Mouse (Mus musculus) lung, postnatal 0 days (tissue): ENCODE measurements around the gene Med24. TPM values are rescaled to one million over a fixed set of nuclear protein-coding genes. Genes with fewer than 3 reads are reported as not detected.

Experiments
- ATAC-seq: fragments of 200-750 bp; cut with Nextera tagmentation; 2 replicates; pipeline ENCODE4 v1.8.0; 2017; ENCODE audit warnings: moderate library complexity
- DNase-seq: peaks from one replicate; pipeline ENCODE4 v3.0.0-alpha.2; 2016; ENCODE audit warnings: low spot score
- H3K27ac ChIP-seq: fragments of 300-500 bp; sonication (generic); 2 replicates; pipeline ENCODE4 v1.5.1; 2014; ENCODE audit warnings: antibody characterized with exemption, mild to moderate bottlenecking, low read length, mixed read lengths
- H3K27me3 ChIP-seq: fragments of 300-500 bp; sonication (generic); replicated peaks from 2 replicates; pipeline ENCODE4 v1.6.1; 2014; ENCODE audit warnings: low read length, mixed read lengths; ENCODE audit not compliant: insufficient read depth
- H3K36me3 ChIP-seq: fragments of 300-500 bp; sonication (generic); 2 replicates; pipeline ENCODE4 v1.6.1; 2014; ENCODE audit warnings: low read length, mixed read lengths; ENCODE audit not compliant: insufficient read depth
- H3K4me1 ChIP-seq: fragments of 300-500 bp; sonication (generic); 2 replicates; pipeline ENCODE4 v1.6.1; 2014; ENCODE audit warnings: antibody characterized with exemption, low read depth, low read length, mixed read lengths; ENCODE audit not compliant: insufficient read depth
- H3K4me2 ChIP-seq: fragments of 300-500 bp; sonication (generic); replicated peaks from 2 replicates; pipeline ENCODE4 v1.6.1; 2014; ENCODE audit warnings: low read depth, mild to moderate bottlenecking, low read length, moderate library complexity, mixed read lengths
- H3K4me3 ChIP-seq: fragments of 300-500 bp; sonication (generic); 2 replicates; pipeline ENCODE4 v1.5.1; 2014; ENCODE audit warnings: low read depth, low read length
- H3K9ac ChIP-seq: fragments of 300-500 bp; sonication (generic); replicated peaks from 2 replicates; pipeline ENCODE4 v1.6.1; 2014; ENCODE audit warnings: low read depth, mild to moderate bottlenecking
- H3K9me3 ChIP-seq: fragments of 300-500 bp; sonication (generic); 2 replicates; pipeline ENCODE4 v1.6.1; 2016; ENCODE audit warnings: low read length, mixed read lengths
- CTCF ChIP-seq: IDR thresholded peaks from 2 replicates; pipeline ENCODE4 v1.5.1; 2016; ENCODE audit warnings: antibody characterized with exemption, mild to moderate bottlenecking
- EP300 ChIP-seq: IDR thresholded peaks from 2 replicates; pipeline ENCODE4 v1.6.1; 2016; ENCODE audit warnings: antibody characterized with exemption, mild to moderate bottlenecking, control low read depth
- WGBS: fragments of 180-500 bp; shearing (Covaris S2); extraction: QIAGEN DNeasy Blood & Tissue Kit; methylation state at CpG from one replicate; pipeline ENCODE4 v1.1.7; 2014; 5-methylcytosine and 5-hydroxymethylcytosine counted together
- polyA plus RNA-seq: library from polyadenylated mRNA; unstranded; fragments of >200 nt; fragmentation: Nextera tagmentation; extraction: Ambion mirVana; gene quantifications from 2 replicates; pipeline ENCODE4 v1.2.1, GENCODE M21; 2015

The Med24 gene
- polyA plus RNA-seq, 1 experiment from 2014 or later, result 20.6 TPM

DNA sequence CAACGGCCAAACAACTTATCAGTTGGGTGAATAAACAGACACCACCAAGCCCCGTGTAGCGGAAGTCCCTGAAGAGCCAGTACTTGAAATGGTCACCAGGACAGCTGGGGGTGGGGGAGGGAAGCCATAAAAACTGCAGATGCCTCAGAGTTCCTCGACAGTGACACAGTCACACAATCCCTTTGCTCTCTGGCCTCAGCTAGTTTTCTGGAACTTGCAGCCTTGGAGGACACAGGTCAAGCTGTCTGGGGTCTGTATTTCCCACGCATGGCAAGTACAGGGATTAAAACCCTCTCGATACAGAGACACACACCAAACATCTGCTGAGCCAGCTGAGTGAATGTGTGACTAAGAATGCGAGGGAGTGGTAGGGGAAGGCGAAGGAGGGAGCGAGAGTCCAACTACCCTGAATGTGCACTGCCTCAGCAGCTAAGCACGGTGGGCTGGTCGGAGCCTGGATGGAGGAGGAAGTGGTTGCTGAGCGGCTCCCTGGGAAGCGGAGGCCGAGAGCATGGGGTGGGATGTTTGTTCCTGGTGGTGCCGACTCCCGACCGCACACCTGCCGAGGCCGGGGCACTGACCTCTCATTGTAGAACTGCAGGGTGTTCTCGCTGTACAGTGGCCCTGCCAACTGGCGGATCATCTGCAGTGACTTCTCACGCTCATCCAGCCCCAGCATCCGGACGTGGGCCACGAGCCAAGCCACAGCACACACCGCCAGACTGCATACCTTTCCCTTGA is 20.1 kb downstream of the Med24 start:
- TF ChIP-seq EP300, result no peak
- no peak for TF ChIP-seq CTCF
- no peaks in the 10 kb centered on the region for H3K36me3 ChIP-seq
- peaks cover 18% of the 10 kb centered on the region for H3K4me1 ChIP-seq
- 36% methylated on average over 25 of the region's 26 CpGs for WGBS
- H3K27me3 ChIP-seq, result no peaks in the 10 kb centered on the region
- ATAC-seq (peak; percentile 25), DNase-seq (peak; percentile 77)
- H3K4me3 ChIP-seq, result no peak overlapping the region
- H3K9ac ChIP-seq, result no peak overlapping the region
- peak overlapping the region; percentile 30 for H3K4me2 ChIP-seq
- H3K27ac ChIP-seq, result peak overlapping the region; percentile 83
- H3K9me3 ChIP-seq, result no peaks in the 10 kb centered on the region

GRCm38 (mm10) chr11:98708282-98708956 is 20.8 kb downstream of the Med24 start:
- peak; percentile 78 for ATAC-seq
- H3K4me1 ChIP-seq, result peaks cover 18% of the 10 kb centered on the region
- H3K9me3 ChIP-seq, result no peaks in the 10 kb centered on the region
- 23% methylated on average over 19 of the region's 19 CpGs for WGBS
- peak; percentile 98 for DNase-seq
- H3K27ac ChIP-seq, result peak overlapping the region; percentile 89
- no peak overlapping the region for H3K4me3 ChIP-seq
- no peaks in the 10 kb centered on the region for H3K36me3 ChIP-seq
- peak overlapping the region; percentile 30 for H3K4me2 ChIP-seq
- H3K27me3 ChIP-seq, result no peaks in the 10 kb centered on the region
- H3K9ac ChIP-seq, result no peak overlapping the region
- TF ChIP-seq EP300, result peak; percentile 70
- no peak for TF ChIP-seq CTCF

DNA sequence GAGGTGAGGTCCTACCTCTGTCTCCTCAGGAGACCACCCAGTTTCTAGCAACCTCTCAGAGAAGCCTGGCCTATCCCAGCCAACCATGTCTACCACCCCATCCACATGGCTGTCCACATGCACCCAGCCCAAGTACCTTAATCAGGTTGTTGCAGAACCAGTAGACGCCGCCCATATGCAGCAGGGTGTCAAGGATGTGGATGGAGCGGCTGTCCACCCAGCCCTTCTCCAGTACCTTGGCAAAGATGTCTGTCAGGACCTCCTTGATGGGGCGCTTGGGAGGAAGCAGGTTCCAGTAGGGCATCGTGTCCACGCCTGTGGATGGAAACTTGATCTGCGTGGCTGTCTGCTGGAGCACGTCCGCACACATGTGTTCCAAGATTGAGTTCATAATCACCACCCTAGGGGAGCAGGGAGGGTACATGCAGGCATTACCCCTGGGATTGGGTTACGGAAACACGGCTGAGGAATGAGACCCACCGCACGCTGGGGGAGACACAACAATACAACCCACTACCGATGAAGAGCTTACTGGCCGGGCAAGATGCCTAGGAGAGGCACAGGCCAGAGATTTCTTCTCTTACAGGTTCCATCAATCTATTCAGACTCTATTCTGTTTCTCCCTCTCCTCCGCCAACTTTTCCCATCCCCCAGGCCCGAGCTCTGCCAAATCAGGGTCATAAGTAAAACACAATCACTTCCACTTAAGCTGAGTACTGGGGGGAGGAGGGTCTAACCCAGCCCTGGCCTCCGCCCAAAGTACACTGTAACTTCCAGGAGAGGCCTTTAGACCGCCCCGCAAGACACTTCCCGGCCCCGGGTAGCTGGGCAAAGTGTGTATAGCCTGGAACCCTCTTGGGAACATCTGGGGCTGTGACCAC is 21.6 kb downstream of the Med24 start:
- WGBS, result 45% methylated on average over 22 of the region's 22 CpGs
- no peaks in the 10 kb centered on the region for H3K9me3 ChIP-seq
- no peak overlapping the region for H3K9ac ChIP-seq
- no peaks in the 10 kb centered on the region for H3K36me3 ChIP-seq
- peaks cover 18% of the 10 kb centered on the region for H3K4me1 ChIP-seq
- no peak for TF ChIP-seq CTCF
- peak; percentile 37; the same call in 1 of the 2 replicates for TF ChIP-seq EP300
- DNase-seq (peak; percentile 83), ATAC-seq (peak; percentile 66)
- peak overlapping the region; percentile 30 for H3K4me2 ChIP-seq
- no peak overlapping the region for H3K4me3 ChIP-seq
- peak overlapping the region; percentile 89 for H3K27ac ChIP-seq
- H3K27me3 ChIP-seq, result no peaks in the 10 kb centered on the region

- Histone ChIP-seq H3K27ac (no peak overlapping the region), H3K9ac (no peak overlapping the region), H3K4me2 (no peak overlapping the region), H3K27me3 (no peaks in the 10 kb centered on the region), H3K4me1 (peaks cover 16% of the 10 kb centered on the region), H3K36me3 (no peaks in the 10 kb centered on the region), H3K4me3 (no peak overlapping the region), H3K9me3 (no peaks in the 10 kb centered on the region)
- 89% methylated on average over 10 of the region's 10 CpGs for WGBS
- DNase-seq (no peak), ATAC-seq (no peak)
- TF ChIP-seq EP300 (no peak), CTCF (no peak)
Measured at GRCm38 (mm10) chr11:98705021-98705420, 24.2 kb downstream of the Med24 start.

GRCm38 (mm10) chr11:98702323-98702722 is 26.9 kb downstream of the Med24 start:
- no peaks in the 10 kb centered on the region; the same call in 1 of the 2 replicates for H3K4me1 ChIP-seq
- H3K27ac ChIP-seq, result no peak overlapping the region
- no peaks in the 10 kb centered on the region for H3K36me3 ChIP-seq
- no peak for TF ChIP-seq EP300
- TF ChIP-seq CTCF, result no peak
- 69% methylated on average over 5 of the region's 5 CpGs for WGBS
- no peaks in the 10 kb centered on the region for H3K27me3 ChIP-seq
- no peak overlapping the region for H3K9ac ChIP-seq
- ATAC-seq (no peak), DNase-seq (no peak)
- no peak overlapping the region for H3K4me2 ChIP-seq
- no peak overlapping the region for H3K4me3 ChIP-seq
- no peaks in the 10 kb centered on the region for H3K9me3 ChIP-seq

DNA sequence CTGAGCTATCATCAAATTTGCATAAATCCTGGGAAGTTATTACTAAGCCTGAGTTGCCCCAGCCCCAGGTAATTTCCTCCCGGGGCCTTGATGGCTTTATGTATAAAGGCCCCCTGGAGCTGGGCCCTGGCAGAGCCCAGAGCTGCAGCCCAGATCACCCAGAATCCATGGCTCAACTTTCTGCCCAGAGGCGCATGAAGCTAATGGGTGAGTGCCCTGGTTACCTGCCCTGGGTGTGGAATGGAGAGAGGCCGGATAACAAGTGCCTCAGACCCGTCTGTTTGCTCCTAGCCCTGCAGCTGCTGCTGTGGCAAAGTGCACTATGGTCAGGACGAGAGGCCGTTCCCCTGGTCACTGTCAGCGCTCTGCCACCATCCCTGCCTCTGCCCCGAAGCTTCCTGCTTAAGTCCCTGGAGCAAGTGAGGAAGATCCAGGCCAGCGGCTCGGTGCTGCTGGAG is 28.0 kb downstream of the Med24 start, which contains the start of gene Csf3:
Csf3 (plus strand) TSS at position 51 of the 458 bp plus-strand sequence.
- Histone ChIP-seq H3K4me1 (no peaks in the 10 kb centered on the region), H3K9ac (no peak within 1 kb of the TSS), H3K27ac (no peak within 1 kb of the TSS), H3K9me3 (no peaks in the 10 kb centered on the region), H3K4me3 (no peak within 1 kb of the TSS), H3K4me2 (no peak within 1 kb of the TSS), H3K36me3 (no peaks in the 10 kb centered on the region), H3K27me3 (no peaks in the 10 kb centered on the region)
- 41% methylated on average over 10 of the region's 10 CpGs for WGBS
- DNase-seq, result no peak
- ATAC-seq, result no peak
- TF ChIP-seq CTCF (no peak), EP300 (no peak)
